Mouse (Mus musculus): Measurements from ENCODE around the gene Dop1b. TPM values are rescaled to one million over a fixed set of nuclear protein-coding genes. Genes with fewer than 3 reads are reported as not detected.
"Not testable (repeated sequence)": the region's sequence is repeated elsewhere in the genome, so short reads cannot be mapped to it uniquely, and the experiment has no call there.

The Dop1b gene
- polyA plus RNA-seq, 1 experiment from 2014 or later: 11.8 TPM

- Histone ChIP-seq H3K4me2 (peak overlapping the region; percentile 97), H3K27me3 (peaks cover 55% of the 10 kb centered on the region), H3K4me3 (peak overlapping the region; percentile 53), H3K9me3 (no peaks in the 10 kb centered on the region), H3K4me1 (peaks cover 31% of the 10 kb centered on the region), H3K36me3 (no peaks in the 10 kb centered on the region), H3K27ac (no peak overlapping the region), H3K9ac (0 out of 2 replicates have a peak overlapping the region, but pooled peaks have one; percentile 12)
- no peak for ATAC-seq (ENCODE audit: insufficient number of reproducible peaks, insufficient read depth, low FRiP score, low TSS enrichment, low read depth)
- 31% methylated on average over 7 of the region's 7 CpGs for WGBS
These were observed 27.3 kb upstream of the Dop1b start for GRCm38 (mm10) chr16:93684441-93684840.

DNA sequence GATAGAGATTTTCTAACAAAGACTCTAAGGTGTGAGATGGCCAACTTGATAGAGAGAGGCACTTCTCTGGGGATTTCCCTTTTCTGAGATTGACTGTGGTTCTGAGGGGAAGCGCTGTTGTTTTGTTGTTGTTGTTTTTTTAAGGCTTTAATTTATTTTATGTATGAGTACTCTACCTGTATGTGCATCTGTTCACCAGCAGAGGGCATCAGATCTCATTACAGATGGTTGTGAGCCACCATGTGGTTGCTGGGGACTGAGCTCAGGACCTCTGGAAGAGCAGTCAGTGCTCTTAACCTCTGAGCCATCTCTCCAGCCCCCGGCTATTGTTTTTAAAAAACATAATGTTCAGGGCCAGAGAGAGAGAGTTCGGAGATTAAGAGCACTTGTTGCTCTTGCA lies 25.9 kb upstream of the Dop1b start:
- not testable (repeated sequence) for H3K4me3 ChIP-seq; H3K9ac ChIP-seq; H3K27ac ChIP-seq; ATAC-seq (ENCODE audit: insufficient number of reproducible peaks, insufficient read depth, low FRiP score, low TSS enrichment, low read depth); H3K9me3 ChIP-seq; H3K36me3 ChIP-seq; H3K4me2 ChIP-seq
- H3K4me1 ChIP-seq: peaks cover 31% of the 10 kb centered on the region
- 94% methylated on average over 3 of the region's 3 CpGs for WGBS
- peaks cover 51% of the 10 kb centered on the region for H3K27me3 ChIP-seq

DNA sequence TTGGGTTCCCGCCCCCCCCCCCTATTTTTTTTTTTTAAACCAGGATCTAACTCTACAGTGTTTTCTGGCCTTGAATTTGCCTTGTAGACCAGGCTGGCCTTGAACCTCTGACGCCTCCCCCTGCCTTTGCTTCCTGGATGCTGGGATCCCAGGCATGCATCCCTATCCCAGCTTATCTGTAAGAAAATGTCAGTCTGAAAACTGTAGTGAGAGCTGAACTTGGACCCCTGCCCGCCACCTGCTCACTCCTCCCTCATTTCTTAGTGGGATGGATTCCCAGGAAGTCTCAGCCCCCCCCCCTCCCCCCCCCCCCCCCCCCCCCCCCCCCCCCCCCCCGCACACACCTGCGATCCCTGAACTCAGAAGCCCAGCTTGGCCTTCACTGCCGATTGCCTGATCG lies 25.3 kb upstream of the Dop1b start:
- H3K27me3 ChIP-seq: peaks cover 45% of the 10 kb centered on the region
- H3K4me1 ChIP-seq: peaks cover 31% of the 10 kb centered on the region
- WGBS: 81% methylated on average over 5 of the region's 7 CpGs
- H3K4me2 ChIP-seq: no peak overlapping the region; the same call in 1 of the 2 replicates
- ATAC-seq (ENCODE audit: insufficient number of reproducible peaks, insufficient read depth, low FRiP score, low TSS enrichment, low read depth): no peak
- H3K9ac ChIP-seq: no peak overlapping the region
- no peaks in the 10 kb centered on the region for H3K9me3 ChIP-seq
- H3K4me3 ChIP-seq: no peak overlapping the region
- no peaks in the 10 kb centered on the region for H3K36me3 ChIP-seq
- no peak overlapping the region for H3K27ac ChIP-seq

DNA sequence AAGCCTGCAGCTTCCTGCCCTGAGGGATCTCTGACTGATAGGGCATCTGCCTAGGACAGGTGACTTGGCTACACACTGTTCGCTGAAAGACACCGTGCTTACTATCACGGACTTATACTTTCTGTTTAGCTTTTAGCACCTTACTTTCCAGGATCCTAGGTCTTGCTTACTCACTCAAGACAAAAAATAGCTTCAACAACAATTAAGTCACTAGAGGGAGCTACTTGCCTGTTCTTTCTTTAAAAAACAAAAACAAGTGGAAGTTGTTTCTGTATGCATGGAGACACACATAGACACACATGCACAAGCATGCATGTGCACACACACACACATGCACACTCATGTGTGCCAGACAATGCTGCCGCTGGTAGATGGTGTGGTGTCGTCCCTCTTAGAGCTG lies 24.8 kb upstream of the Dop1b start:
- 43% methylated on average over 5 of the region's 5 CpGs for WGBS
- peaks cover 31% of the 10 kb centered on the region for H3K4me1 ChIP-seq
- no peaks in the 10 kb centered on the region for H3K36me3 ChIP-seq
- H3K4me2 ChIP-seq: peak overlapping the region; percentile 34
- no peak for ATAC-seq (ENCODE audit: insufficient number of reproducible peaks, insufficient read depth, low FRiP score, low TSS enrichment, low read depth)
- H3K4me3 ChIP-seq: no peak overlapping the region; the same call in 1 of the 2 replicates
- no peaks in the 10 kb centered on the region for H3K9me3 ChIP-seq
- H3K27me3 ChIP-seq: peaks cover 40% of the 10 kb centered on the region
- H3K27ac ChIP-seq: no peak overlapping the region
- H3K9ac ChIP-seq: no peak overlapping the region

DNA sequence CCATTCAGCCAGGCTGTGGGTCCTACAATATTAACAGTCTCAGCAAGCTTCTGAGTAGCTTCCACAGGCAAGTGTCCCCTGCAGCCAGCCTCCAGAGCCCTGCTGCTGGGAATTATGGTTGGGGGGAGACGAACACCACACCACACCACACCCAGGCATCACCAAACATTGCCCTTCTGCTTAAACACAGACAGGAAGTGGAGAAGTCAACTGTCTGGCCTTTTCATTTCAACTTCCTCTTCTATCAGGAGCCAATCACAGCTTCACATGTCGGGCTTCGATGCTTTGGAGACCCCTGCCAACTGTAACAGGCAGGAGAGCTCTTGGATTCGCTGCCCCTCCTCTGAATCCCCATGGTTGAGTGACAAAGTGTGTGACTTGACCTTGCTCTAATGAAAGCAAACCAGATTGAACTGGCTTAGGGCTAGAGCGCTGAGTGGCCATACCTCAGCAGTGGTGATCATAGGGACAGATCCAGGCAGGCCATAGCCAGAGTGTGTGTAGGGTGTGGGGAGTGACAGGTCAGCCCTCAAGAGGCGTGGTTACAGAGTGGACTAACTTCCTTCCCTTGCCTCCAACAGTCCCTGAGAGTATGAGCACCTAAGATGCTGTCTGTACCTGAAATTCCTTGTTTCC lies 20.4 kb upstream of the Dop1b start:
- Histone ChIP-seq H3K9ac (no peak overlapping the region), H3K27ac (no peak overlapping the region), H3K36me3 (no peaks in the 10 kb centered on the region), H3K4me3 (no peak overlapping the region), H3K9me3 (no peaks in the 10 kb centered on the region), H3K27me3 (no peaks in the 10 kb centered on the region; the same call in 1 of the 2 replicates), H3K4me1 (peaks cover 16% of the 10 kb centered on the region), H3K4me2 (no peak overlapping the region)
- 80% methylated on average over 6 of the region's 6 CpGs for WGBS
- ATAC-seq (ENCODE audit: insufficient number of reproducible peaks, insufficient read depth, low FRiP score, low TSS enrichment, low read depth): no peak

DNA sequence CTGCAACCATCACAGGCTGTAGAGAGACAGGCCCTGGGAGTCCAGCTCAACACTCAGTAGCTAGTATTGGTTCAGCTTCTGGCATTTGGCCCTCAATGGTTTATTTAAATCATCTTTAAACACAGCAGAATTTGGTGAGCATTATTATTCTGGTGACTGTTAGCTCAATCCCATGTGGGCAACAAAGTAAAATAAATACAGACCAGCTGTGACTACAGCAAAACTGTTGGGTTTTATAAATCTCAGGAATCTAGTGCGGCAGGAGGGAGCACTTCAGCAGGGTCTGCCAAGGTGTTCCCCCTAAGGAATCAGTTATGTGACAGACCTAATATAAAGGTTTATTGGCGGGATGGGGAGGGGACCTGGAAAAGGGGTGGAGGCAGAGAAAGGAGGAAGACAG lies 19.0 kb upstream of the Dop1b start:
- Histone ChIP-seq H3K27ac (no peak overlapping the region; the same call in 1 of the 2 replicates), H3K4me1 (peaks cover 14% of the 10 kb centered on the region), H3K27me3 (no peaks in the 10 kb centered on the region; the same call in 1 of the 2 replicates), H3K9ac (no peak overlapping the region), H3K36me3 (no peaks in the 10 kb centered on the region), H3K4me2 (no peak overlapping the region), H3K4me3 (no peak overlapping the region), H3K9me3 (no peaks in the 10 kb centered on the region)
- WGBS: 39% methylated on average over 2 of the region's 2 CpGs
- ATAC-seq (ENCODE audit: insufficient number of reproducible peaks, insufficient read depth, low FRiP score, low TSS enrichment, low read depth): no peak

DNA sequence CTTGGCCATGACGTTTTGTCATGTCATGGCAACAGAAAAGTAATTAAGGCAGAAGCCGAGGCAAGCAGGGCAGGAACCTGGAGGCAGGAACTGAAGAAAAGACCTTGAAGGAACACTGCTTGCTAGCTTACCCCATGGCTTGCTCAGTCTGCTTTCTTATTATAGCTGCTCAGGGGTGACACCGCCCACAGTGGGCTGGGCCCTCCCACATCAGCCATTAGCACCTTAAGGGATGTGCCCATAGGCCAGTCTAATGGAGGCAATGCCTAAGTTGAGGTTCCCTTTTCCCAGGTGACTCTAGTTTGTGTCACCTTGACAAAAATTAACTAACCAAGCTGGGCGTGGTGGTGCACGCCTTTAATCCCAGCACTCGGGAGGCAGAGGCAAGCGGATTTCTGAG lies 4.6 kb upstream of the Dop1b start:
- H3K36me3 ChIP-seq: no peaks in the 10 kb centered on the region
- ATAC-seq (ENCODE audit: insufficient number of reproducible peaks, insufficient read depth, low FRiP score, low TSS enrichment, low read depth): no peak
- WGBS: 88% methylated on average over 7 of the region's 7 CpGs
- no peak overlapping the region for H3K4me3 ChIP-seq
- H3K4me1 ChIP-seq: no peaks in the 10 kb centered on the region
- no peak overlapping the region for H3K9ac ChIP-seq
- no peak overlapping the region for H3K27ac ChIP-seq
- no peak overlapping the region for H3K4me2 ChIP-seq
- peaks cover 11% of the 10 kb centered on the region for H3K27me3 ChIP-seq
- no peaks in the 10 kb centered on the region for H3K9me3 ChIP-seq

- H3K27ac ChIP-seq: no peak overlapping the region
- 70% methylated on average over 1 of the region's 1 CpGs for WGBS
- H3K4me3 ChIP-seq: no peak overlapping the region
- peaks cover 10% of the 10 kb centered on the region for H3K4me1 ChIP-seq
- no peak overlapping the region for H3K4me2 ChIP-seq
- H3K27me3 ChIP-seq: peaks cover 29% of the 10 kb centered on the region
- no peak for ATAC-seq (ENCODE audit: insufficient number of reproducible peaks, insufficient read depth, low FRiP score, low TSS enrichment, low read depth)
- H3K36me3 ChIP-seq: no peaks in the 10 kb centered on the region
- H3K9ac ChIP-seq: no peak overlapping the region
- H3K9me3 ChIP-seq: no peaks in the 10 kb centered on the region
These were observed 2.5 kb upstream of the Dop1b start for GRCm38 (mm10) chr16:93709217-93709616.

DNA sequence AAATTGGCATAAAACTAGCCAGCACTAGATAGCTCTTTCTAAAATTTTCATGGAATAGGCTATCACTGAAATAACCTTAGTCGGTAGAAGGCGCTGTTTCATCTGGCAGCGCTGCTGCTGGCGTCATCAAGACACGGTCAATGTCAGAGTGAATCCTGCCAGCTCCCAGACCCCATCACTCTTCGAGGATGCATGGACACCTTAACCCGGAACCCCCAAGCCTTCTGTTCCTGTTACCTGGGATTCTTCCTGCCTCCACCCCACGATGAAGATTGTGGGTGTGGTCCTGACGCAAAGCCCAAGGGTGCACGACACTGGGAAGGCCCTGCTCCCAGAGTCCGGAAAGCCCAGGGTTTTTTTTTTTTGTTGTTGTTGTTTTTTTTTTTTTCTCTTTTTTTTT lies 780 bp upstream of the Dop1b start:
- peaks cover 15% of the 10 kb centered on the region for H3K4me1 ChIP-seq
- WGBS: 0% methylated on average over 11 of the region's 11 CpGs
- ATAC-seq (ENCODE audit: insufficient number of reproducible peaks, insufficient read depth, low FRiP score, low TSS enrichment, low read depth): peak; percentile 12; the same call in 1 of the 2 replicates
- no peaks in the 10 kb centered on the region for H3K9me3 ChIP-seq
- H3K36me3 ChIP-seq: no peaks in the 10 kb centered on the region
- 0 out of 2 replicates have a peak overlapping the region, but pooled peaks have one; percentile 23 for H3K27ac ChIP-seq
- peaks cover 29% of the 10 kb centered on the region for H3K27me3 ChIP-seq
- 0 out of 2 replicates have a peak overlapping the region, but pooled peaks have one; percentile 16 for H3K9ac ChIP-seq
- peak overlapping the region; percentile 77 for H3K4me3 ChIP-seq
- peak overlapping the region; percentile 94 for H3K4me2 ChIP-seq

- H3K4me2 ChIP-seq: peak overlapping the region; percentile 94
- H3K36me3 ChIP-seq: no peaks in the 10 kb centered on the region; the same call in 1 of the 2 replicates
- H3K27ac ChIP-seq: no peak overlapping the region
- peaks cover 18% of the 10 kb centered on the region for H3K27me3 ChIP-seq
- no peaks in the 10 kb centered on the region for H3K9me3 ChIP-seq
- 10% methylated on average over 31 of the region's 31 CpGs for WGBS
- peaks cover 15% of the 10 kb centered on the region for H3K4me1 ChIP-seq
- ATAC-seq (ENCODE audit: insufficient number of reproducible peaks, insufficient read depth, low FRiP score, low TSS enrichment, low read depth): no peak; the same call in 1 of the 2 replicates
- H3K9ac ChIP-seq: peak overlapping the region; percentile 86
- peak overlapping the region; percentile 77 for H3K4me3 ChIP-seq
These were observed 633 bp downstream of the Dop1b start for GRCm38 (mm10) chr16:93712189-93712885.

DNA sequence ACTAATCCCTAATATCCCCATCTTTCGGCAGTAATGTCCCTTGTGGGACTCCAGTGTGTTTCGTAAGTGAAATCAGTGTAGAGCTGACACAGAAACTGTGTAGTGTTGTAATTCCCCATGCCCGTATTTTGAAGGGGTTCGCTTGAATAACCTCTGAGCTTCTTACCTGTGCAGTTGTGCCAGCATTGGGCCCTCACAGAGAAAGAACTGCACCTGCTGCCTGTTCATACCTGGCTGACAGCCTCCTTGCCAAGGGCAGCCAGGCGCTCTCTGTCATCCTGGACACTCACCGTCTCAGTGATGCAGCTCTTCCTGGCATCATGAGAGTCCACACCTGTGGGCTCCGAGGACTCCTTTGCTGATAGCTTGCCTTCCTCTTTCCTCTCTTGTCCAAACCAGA lies 1.3 kb downstream of the Dop1b start:
- WGBS: 78% methylated on average over 7 of the region's 7 CpGs
- Histone ChIP-seq H3K4me1 (peaks cover 15% of the 10 kb centered on the region), H3K27me3 (peaks cover 18% of the 10 kb centered on the region), H3K4me3 (peak overlapping the region; percentile 77), H3K4me2 (peak overlapping the region; percentile 94), H3K9me3 (no peaks in the 10 kb centered on the region), H3K36me3 (no peaks in the 10 kb centered on the region; the same call in 1 of the 2 replicates), H3K27ac (no peak overlapping the region), H3K9ac (no peak overlapping the region)
- ATAC-seq (ENCODE audit: insufficient number of reproducible peaks, insufficient read depth, low FRiP score, low TSS enrichment, low read depth): no peak

- 26% methylated on average over 5 of the region's 5 CpGs for WGBS
These were observed 2.7 kb downstream of the Dop1b start for GRCm38 (mm10) chr16:93714426-93714825.

More at GRCm38 (mm10) chr16:93714426-93714825, 2.7 kb downstream of the Dop1b start:
- H3K27ac ChIP-seq: no peak overlapping the region
- H3K9ac ChIP-seq: no peak overlapping the region
- H3K4me2 ChIP-seq: no peak overlapping the region; the same call in 1 of the 2 replicates
- no peak overlapping the region for H3K4me3 ChIP-seq
- H3K4me1 ChIP-seq: peaks cover 15% of the 10 kb centered on the region
- ATAC-seq (ENCODE audit: insufficient number of reproducible peaks, insufficient read depth, low FRiP score, low TSS enrichment, low read depth): no peak
- no peaks in the 10 kb centered on the region for H3K9me3 ChIP-seq
- no peaks in the 10 kb centered on the region; the same call in 1 of the 2 replicates for H3K36me3 ChIP-seq
- H3K27me3 ChIP-seq: peaks cover 18% of the 10 kb centered on the region

All from embryonic facial prominence, embryonic 13.5 days (tissue).